Mouse (Mus musculus): Measurements from ENCODE around the gene Lrguk. TPM values are rescaled to one million over a fixed set of nuclear protein-coding genes. Genes with fewer than 3 reads are reported as not detected.

Gene Lrguk
- polyA plus RNA-seq, 1 experiment from 2014 or later, result 0.56 TPM

- ATAC-seq, result no peak
- H3K4me2 ChIP-seq, result no peak overlapping the region
- H3K4me1 ChIP-seq, result peaks cover 7% of the 10 kb centered on the region
- peaks cover 41% of the 10 kb centered on the region for H3K36me3 ChIP-seq (ENCODE audit: poor library complexity, severe bottlenecking)
- no peaks in the 10 kb centered on the region for H3K9me3 ChIP-seq (replicated peaks)
- 90% methylated on average over 7 of the region's 7 CpGs for WGBS
- no peak overlapping the region for H3K9ac ChIP-seq
- no peaks in the 10 kb centered on the region for H3K27me3 ChIP-seq
- H3K4me3 ChIP-seq, result no peak overlapping the region
- no peak overlapping the region for H3K27ac ChIP-seq
These were observed 141.7 kb downstream of the Lrguk start for GRCm38 (mm10) chr6:34170844-34171494.

GRCm38 (mm10) chr6:34171748-34172457 lies 142.7 kb downstream of the Lrguk start:
- ATAC-seq, result no peak
- Histone ChIP-seq H3K36me3 (ENCODE audit: poor library complexity, severe bottlenecking) (peaks cover 31% of the 10 kb centered on the region), H3K27ac (no peak overlapping the region), H3K27me3 (no peaks in the 10 kb centered on the region), H3K4me3 (no peak overlapping the region), H3K4me1 (peaks cover 13% of the 10 kb centered on the region), H3K9me3 (replicated peaks) (no peaks in the 10 kb centered on the region), H3K4me2 (no peak overlapping the region), H3K9ac (no peak overlapping the region)
- 92% methylated on average over 12 of the region's 12 CpGs for WGBS

- WGBS, result 92% methylated on average over 10 of the region's 12 CpGs
These were observed 144.0 kb downstream of the Lrguk start for GRCm38 (mm10) chr6:34173251-34173650.

GRCm38 (mm10) chr6:34174715-34175114 lies 145.5 kb downstream of the Lrguk start:
- H3K36me3 ChIP-seq (ENCODE audit: poor library complexity, severe bottlenecking), result peaks cover 13% of the 10 kb centered on the region; the same call in 1 of the 2 replicates
- H3K9me3 ChIP-seq (replicated peaks), result no peaks in the 10 kb centered on the region
- H3K9ac ChIP-seq, result no peak overlapping the region
- no peak for ATAC-seq
- no peak overlapping the region for H3K4me3 ChIP-seq
- WGBS, result 93% methylated on average over 8 of the region's 8 CpGs
- no peak overlapping the region for H3K27ac ChIP-seq
- H3K4me2 ChIP-seq, result no peak overlapping the region
- H3K4me1 ChIP-seq, result peaks cover 13% of the 10 kb centered on the region
- H3K27me3 ChIP-seq, result no peaks in the 10 kb centered on the region

More at GRCm38 (mm10) chr6:34173251-34173650, 144.0 kb downstream of the Lrguk start:
- Histone ChIP-seq H3K27ac (no peak overlapping the region), H3K4me3 (no peak overlapping the region), H3K4me2 (no peak overlapping the region), H3K27me3 (no peaks in the 10 kb centered on the region), H3K9me3 (replicated peaks) (no peaks in the 10 kb centered on the region), H3K4me1 (peaks cover 13% of the 10 kb centered on the region), H3K36me3 (ENCODE audit: poor library complexity, severe bottlenecking) (peaks cover 23% of the 10 kb centered on the region), H3K9ac (no peak overlapping the region)
- ATAC-seq, result no peak

GRCm38 (mm10) chr6:34176111-34176863 lies 147.0 kb downstream of the Lrguk start:
- H3K36me3 ChIP-seq (ENCODE audit: poor library complexity, severe bottlenecking), result peaks cover 5% of the 10 kb centered on the region; the same call in 1 of the 2 replicates
- peak overlapping the region; percentile 87 for H3K9ac ChIP-seq
- H3K4me2 ChIP-seq, result peak overlapping the region; percentile 80
- peaks cover 13% of the 10 kb centered on the region for H3K4me1 ChIP-seq
- 3% methylated on average over 23 of the region's 29 CpGs for WGBS
- peak overlapping the region; percentile 82 for H3K4me3 ChIP-seq
- ATAC-seq, result peak; percentile 83
- peak overlapping the region; percentile 60 for H3K27ac ChIP-seq
- no peaks in the 10 kb centered on the region for H3K9me3 ChIP-seq (replicated peaks)
- no peaks in the 10 kb centered on the region for H3K27me3 ChIP-seq

GRCm38 (mm10) chr6:34176864-34177247 lies 147.6 kb downstream of the Lrguk start, which contains the start of gene Slc35b4:
TSS of gene Slc35b4 (minus strand) at chr6:34177111.
- H3K9ac ChIP-seq, result peak within 1 kb of the TSS; percentile 87
- H3K27ac ChIP-seq, result peak within 1 kb of the TSS; percentile 60
- H3K36me3 ChIP-seq (ENCODE audit: poor library complexity, severe bottlenecking), result peaks cover 5% of the 10 kb centered on the region; the same call in 1 of the 2 replicates
- H3K9me3 ChIP-seq (replicated peaks), result no peaks in the 10 kb centered on the region
- H3K4me1 ChIP-seq, result peaks cover 13% of the 10 kb centered on the region
- ATAC-seq, result peak; percentile 100
- peak within 1 kb of the TSS; percentile 82 for H3K4me3 ChIP-seq
- H3K4me2 ChIP-seq, result peak within 1 kb of the TSS; percentile 80
- under 1% methylated on average over 29 of the region's 29 CpGs for WGBS
- no peaks in the 10 kb centered on the region for H3K27me3 ChIP-seq

- 83% methylated on average over 3 of the region's 3 CpGs for WGBS
- Histone ChIP-seq H3K4me1 (peaks cover 13% of the 10 kb centered on the region), H3K27me3 (no peaks in the 10 kb centered on the region), H3K4me3 (no peak overlapping the region), H3K36me3 (ENCODE audit: poor library complexity, severe bottlenecking) (no peaks in the 10 kb centered on the region), H3K4me2 (no peak overlapping the region), H3K9ac (no peak overlapping the region), H3K9me3 (replicated peaks) (no peaks in the 10 kb centered on the region), H3K27ac (no peak overlapping the region)
- no peak for ATAC-seq
These were observed 149.8 kb downstream of the Lrguk start for GRCm38 (mm10) chr6:34179007-34179406.

GRCm38 (mm10) chr6:34179911-34180310 lies 150.7 kb downstream of the Lrguk start:
- no peaks in the 10 kb centered on the region for H3K27me3 ChIP-seq
- no peak overlapping the region for H3K9ac ChIP-seq
- no peaks in the 10 kb centered on the region for H3K9me3 ChIP-seq (replicated peaks)
- no peak overlapping the region for H3K4me2 ChIP-seq
- WGBS, result 78% methylated on average over 4 of the region's 4 CpGs
- H3K4me3 ChIP-seq, result no peak overlapping the region
- H3K27ac ChIP-seq, result no peak overlapping the region
- peaks cover 13% of the 10 kb centered on the region for H3K4me1 ChIP-seq
- ATAC-seq, result no peak
- no peaks in the 10 kb centered on the region for H3K36me3 ChIP-seq (ENCODE audit: poor library complexity, severe bottlenecking)

- Histone ChIP-seq H3K9ac (no peak overlapping the region), H3K36me3 (ENCODE audit: poor library complexity, severe bottlenecking) (no peaks in the 10 kb centered on the region), H3K9me3 (replicated peaks) (no peaks in the 10 kb centered on the region), H3K4me3 (no peak overlapping the region), H3K27me3 (no peaks in the 10 kb centered on the region), H3K4me2 (no peak overlapping the region), H3K27ac (no peak overlapping the region), H3K4me1 (no peaks in the 10 kb centered on the region; the same call in 1 of the 2 replicates)
- WGBS, result 87% methylated on average over 3 of the region's 3 CpGs
- no peak for ATAC-seq
These were observed 152.7 kb downstream of the Lrguk start for GRCm38 (mm10) chr6:34181961-34182360.

- whole genome bisulfite sequencing, result 93% methylated on average over 3 of the region's 3 CpGs
- no peak overlapping the region for H3K4me3 ChIP-seq
- ATAC-seq, result no peak
- H3K9ac ChIP-seq, result no peak overlapping the region
- H3K36me3 ChIP-seq (ENCODE audit: poor library complexity, severe bottlenecking), result no peaks in the 10 kb centered on the region
- H3K9me3 ChIP-seq (replicated peaks), result no peaks in the 10 kb centered on the region
- H3K4me2 ChIP-seq, result no peak overlapping the region
- no peak overlapping the region for H3K27ac ChIP-seq
- H3K27me3 ChIP-seq, result no peaks in the 10 kb centered on the region
- 0 out of 2 replicates have a peak, but pooled peaks cover 2% of the 10 kb centered on the region for H3K4me1 ChIP-seq
These were observed 154.1 kb downstream of the Lrguk start for GRCm38 (mm10) chr6:34183326-34183725.
